Comparison of ENCODE assay signal across 15 mouse cellular contexts in genomic region chr3:153769220-153769619, GRCm38 (mm10).
"Had no signal": no experiment of that assay in that cellular context is flagged by ENCODE, and none has a peak within 500 bp of the region (broad histone marks: within the 10 kb centered on the region; RNA-seq: fewer than 3 reads in every experiment).

No protein-coding gene starts in this region.

- H3K9ac ChIP-seq: neural tube, embryonic 15.5 days; stomach, embryonic 15.5 days had no signal

- H3K4me3 ChIP-seq: neural tube, embryonic 15.5 days; stomach, embryonic 15.5 days had no signal

- H3K27me3 ChIP-seq: stomach, embryonic 15.5 days had no signal

- DNase-seq: retina, postnatal 1 day; right cerebral cortex, adult 18-20 months; right cerebral cortex, postnatal 14 days; right cerebral cortex, postnatal 25 days; right cerebral cortex, postnatal 4 days; spleen, adult 18-20 months; thymus, adult 18-20 months; thymus, adult 2 months; thymus, postnatal 14 days; thymus, postnatal 25 days; thymus, postnatal 36 days; thymus, postnatal 4 days had no signal

- H3K36me3 ChIP-seq: neural tube, embryonic 15.5 days; stomach, embryonic 15.5 days had no signal

- H3K9me3 ChIP-seq: neural tube, embryonic 15.5 days; stomach, embryonic 15.5 days had no signal

- H3K4me1 ChIP-seq: neural tube, embryonic 15.5 days; stomach, embryonic 15.5 days had no signal

- H3K4me2 ChIP-seq: neural tube, embryonic 15.5 days; stomach, embryonic 15.5 days had no signal

- H3K27ac ChIP-seq: neural tube, embryonic 15.5 days; stomach, embryonic 15.5 days; stomach, postnatal 0 days had no signal
